Mouse (Mus musculus) ES-Bruce4 (cell line): ENCODE results near the gene Tmem107. TPM values are rescaled to one million over a fixed set of nuclear protein-coding genes. Genes with fewer than 3 reads are reported as not detected.

Experiments used
- H3K27ac ChIP-seq: 2 replicates; pipeline ENCODE4 v1.5.1; 2012; ENCODE audit warnings: low read length, inconsistent platforms; ENCODE audit not compliant: insufficient read depth
- H3K27me3 ChIP-seq: 2 replicates; pipeline ENCODE4 v1.6.1; 2012; ENCODE audit warnings: mild to moderate bottlenecking, low read length, inconsistent platforms; ENCODE audit not compliant: control insufficient read depth, poor library complexity, insufficient read depth, severe bottlenecking
- H3K36me3 ChIP-seq: 2 replicates; pipeline ENCODE4 v1.6.1; 2012; ENCODE audit warnings: inconsistent platforms, mild to moderate bottlenecking, low read length, moderate library complexity; ENCODE audit not compliant: control insufficient read depth, poor library complexity, insufficient read depth, severe bottlenecking
- H3K4me1 ChIP-seq: one replicate; pipeline ENCODE4 v1.8.1; 2011; ENCODE audit warnings: low read length; ENCODE audit not compliant: control insufficient read depth, insufficient read depth
- H3K4me3 ChIP-seq: 2 replicates; pipeline ENCODE4 v1.5.1; 2011; ENCODE audit warnings: low read depth, mild to moderate bottlenecking, low read length
- H3K9ac ChIP-seq: 2 replicates; pipeline ENCODE4 v1.6.1; 2012; ENCODE audit warnings: low read depth, mild to moderate bottlenecking, inconsistent platforms; ENCODE audit not compliant: poor library complexity, severe bottlenecking
- H3K9me3 ChIP-seq: replicated peaks from 2 replicates; pipeline ENCODE4 v1.6.1; 2012; ENCODE audit warnings: mild to moderate bottlenecking, low read length, inconsistent platforms; ENCODE audit not compliant: control insufficient read depth, poor library complexity, insufficient read depth, severe bottlenecking
- CTCF ChIP-seq: IDR thresholded peaks from one replicate; pipeline ENCODE4 v1.8.1; 2011; ENCODE audit warnings: low read depth, low read length
- EP300 ChIP-seq: IDR thresholded peaks from 2 replicates; pipeline ENCODE4 v1.6.1; 2011; ENCODE audit warnings: low read depth, low read length; ENCODE audit not compliant: insufficient read depth
- POLR2A ChIP-seq: IDR thresholded peaks from one replicate; pipeline ENCODE4 v1.8.1; 2011; ENCODE audit warnings: low read length; ENCODE audit not compliant: insufficient read depth
- polyA plus RNA-seq: library from polyadenylated mRNA; stranded (reverse); fragments of >200 nt; gene quantifications from 2 replicates; pipeline ENCODE4 v1.2.4, GENCODE M21; 2011; ENCODE audit warnings: low read depth; ENCODE audit not compliant: missing spikeins, insufficient read depth, insufficient read length

Gene Tmem107
- polyA plus RNA-seq, 1 experiment = 17.1 TPM

GRCm38 (mm10) chr11:69111865-69112264 is 41.3 kb downstream of the Tmem107 start:
- Histone ChIP-seq H3K9me3 (no peaks in the 10 kb centered on the region), H3K27me3 (peaks cover 2% of the 10 kb centered on the region; the same call in 1 of the 2 replicates), H3K4me3 (no peak overlapping the region), H3K9ac (no peak overlapping the region), H3K4me1 (peaks cover 4% of the 10 kb centered on the region), H3K27ac (no peak overlapping the region), H3K36me3 (no peaks in the 10 kb centered on the region)
- TF ChIP-seq CTCF (no peak), EP300 (no peak), POLR2A (no peak)

- Histone ChIP-seq H3K36me3 (no peaks in the 10 kb centered on the region), H3K27me3 (peaks cover 5% of the 10 kb centered on the region; the same call in 1 of the 2 replicates), H3K4me3 (no peak overlapping the region), H3K4me1 (peaks cover 4% of the 10 kb centered on the region), H3K9ac (no peak overlapping the region), H3K9me3 (no peaks in the 10 kb centered on the region), H3K27ac (no peak overlapping the region)
- no peak for TF ChIP-seq POLR2A
- TF ChIP-seq CTCF = no peak
- no peak for TF ChIP-seq EP300
These were observed 43.4 kb downstream of the Tmem107 start for GRCm38 (mm10) chr11:69114018-69114417.

GRCm38 (mm10) chr11:69114621-69115020 is 44.0 kb downstream of the Tmem107 start:
- H3K36me3 ChIP-seq = no peaks in the 10 kb centered on the region
- H3K4me1 ChIP-seq = peaks cover under 1% of the 10 kb centered on the region
- no peaks in the 10 kb centered on the region for H3K9me3 ChIP-seq
- TF ChIP-seq CTCF (no peak), POLR2A (no peak), EP300 (no peak)
- H3K9ac ChIP-seq = no peak overlapping the region
- H3K4me3 ChIP-seq = no peak overlapping the region
- H3K27me3 ChIP-seq = peaks cover 5% of the 10 kb centered on the region; the same call in 1 of the 2 replicates
- H3K27ac ChIP-seq = no peak overlapping the region

- H3K27me3 ChIP-seq = peaks cover 22% of the 10 kb centered on the region
- H3K4me3 ChIP-seq = no peak overlapping the region
- TF ChIP-seq POLR2A (no peak), EP300 (no peak), CTCF (no peak)
These were observed 46.2 kb downstream of the Tmem107 start for GRCm38 (mm10) chr11:69116843-69117242.

GRCm38 (mm10) chr11:69117737-69118695 is 47.4 kb downstream of the Tmem107 start:
- peak overlapping the region; percentile 82 for H3K4me3 ChIP-seq
- peak overlapping the region; percentile 42 for H3K9ac ChIP-seq
- H3K4me1 ChIP-seq = no peaks in the 10 kb centered on the region
- no peaks in the 10 kb centered on the region for H3K9me3 ChIP-seq
- H3K36me3 ChIP-seq = no peaks in the 10 kb centered on the region
- TF ChIP-seq EP300 (no peak), POLR2A (no peak), CTCF (no peak)
- H3K27me3 ChIP-seq = peaks cover 22% of the 10 kb centered on the region
- H3K27ac ChIP-seq = no peak overlapping the region

More at GRCm38 (mm10) chr11:69116843-69117242, 46.2 kb downstream of the Tmem107 start:
- Histone ChIP-seq H3K9ac (no peak overlapping the region), H3K4me1 (no peaks in the 10 kb centered on the region), H3K9me3 (no peaks in the 10 kb centered on the region), H3K36me3 (no peaks in the 10 kb centered on the region), H3K27ac (no peak overlapping the region)

GRCm38 (mm10) chr11:69118765-69119164 is 48.2 kb downstream of the Tmem107 start:
- peak overlapping the region; percentile 53 for H3K4me3 ChIP-seq
- no peaks in the 10 kb centered on the region for H3K4me1 ChIP-seq
- peaks cover 22% of the 10 kb centered on the region for H3K27me3 ChIP-seq
- no peak overlapping the region for H3K27ac ChIP-seq
- no peaks in the 10 kb centered on the region for H3K36me3 ChIP-seq
- peak overlapping the region; percentile 24; the same call in 1 of the 2 replicates for H3K9ac ChIP-seq
- TF ChIP-seq EP300 (no peak), POLR2A (no peak), CTCF (no peak)
- no peaks in the 10 kb centered on the region for H3K9me3 ChIP-seq
